In genomic region chr14:120368456-120368855, GRCm38 (mm10) we compare ENCODE assay signal across 12 mouse cellular contexts.
A peak's percentile ranks its signal among the peaks of the same experiment; 100 is the strongest.
DNase-seq lines count a peak whose midpoint lies in the region; ATAC-seq and TF ChIP-seq lines count a peak whose summit lies in the region.
"Had no signal": no experiment of that assay in that cellular context is flagged by ENCODE, and none has a peak within 500 bp of the region (broad histone marks: within the 10 kb centered on the region; RNA-seq: fewer than 3 reads in every experiment).

No protein-coding gene starts in this region.

- H3K27ac ChIP-seq in kidney, adult 2 months (ENCODE audit: insufficient read depth, low read depth, low read length) = peak overlapping the region; percentile 90
- no peak overlapping the region; the same call in 1 of the 2 replicates for H3K27ac ChIP-seq in kidney, embryonic 14.5 days (ENCODE audit: low read depth, low read length)
- H3K27ac ChIP-seq in testis, adult 2 months (ENCODE audit: control insufficient read depth, insufficient read depth, low read depth, low read length) = peak overlapping the region; percentile 54; the same call in 1 of the 2 replicates
- peak overlapping the region; percentile 33; the same call in 1 of the 2 replicates for H3K27ac ChIP-seq in embryonic facial prominence, embryonic 14.5 days (replicated peaks; ENCODE audit: low read depth, low read length)

- no peak for TF ChIP-seq POLR2A in kidney, adult 2 months (IDR thresholded peaks at IDR 0.05; ENCODE audit: low read depth, low read length)
- TF ChIP-seq POLR2A in testis, adult 2 months (IDR thresholded peaks at IDR 0.05; ENCODE audit: control insufficient read depth, low read depth, low read length) = no peak

- DNase-seq in kidney, adult 2 months = peak; percentile 60
- no peak for DNase-seq in testis, postnatal 14 days (ENCODE audit: low spot score)
- DNase-seq in embryonic facial prominence, embryonic 14.5 days (ENCODE audit: low spot score) = no peak
- DNase-seq in adrenal gland, postnatal 4 days (ENCODE audit: low spot score in 2 of 2) = no peak
- DNase-seq in frontal cortex, postnatal 14 days (ENCODE audit: low spot score in 2 of 2) = no peak
- DNase-seq: cerebellum, postnatal 14 days; lung, adult 2 months; right cerebral cortex, adult 18-20 months had no signal

- H3K27me3 ChIP-seq in kidney, adult 2 months (replicated peaks; ENCODE audit: control insufficient read depth, insufficient read depth, low read length) = no peaks in the 10 kb centered on the region
- H3K27me3 ChIP-seq in kidney, embryonic 14.5 days (ENCODE audit: control insufficient read depth, insufficient read depth, low read length) = no peaks in the 10 kb centered on the region
- H3K27me3 ChIP-seq in testis, adult 2 months (ENCODE audit: control insufficient read depth, insufficient read depth, low read length) = no peaks in the 10 kb centered on the region
- H3K27me3 ChIP-seq in embryonic facial prominence, embryonic 14.5 days (replicated peaks; ENCODE audit: control insufficient read depth, insufficient read depth, low read length) = no peaks in the 10 kb centered on the region
- H3K27me3 ChIP-seq: neural tube, embryonic 13.5 days had no signal

- no peak overlapping the region for H3K4me2 ChIP-seq in kidney, embryonic 14.5 days (replicated peaks; ENCODE audit: low read depth, low read length)
- no peak overlapping the region for H3K4me2 ChIP-seq in embryonic facial prominence, embryonic 14.5 days (ENCODE audit: low read depth, low read length)
- H3K4me2 ChIP-seq: midbrain, embryonic 11.5 days; neural tube, embryonic 13.5 days had no signal

- H3K4me3 ChIP-seq in kidney, adult 2 months (ENCODE audit: insufficient read depth, low read depth, low read length) = no peak overlapping the region
- H3K4me3 ChIP-seq in kidney, embryonic 14.5 days (ENCODE audit: low read length) = no peak overlapping the region
- no peak overlapping the region for H3K4me3 ChIP-seq in testis, adult 2 months (ENCODE audit: control insufficient read depth, low read depth, low read length)
- H3K4me3 ChIP-seq in embryonic facial prominence, embryonic 14.5 days (ENCODE audit: low read depth, low read length) = no peak overlapping the region
- H3K4me3 ChIP-seq: neural tube, embryonic 13.5 days had no signal

- H3K36me3 ChIP-seq in kidney, adult 2 months (ENCODE audit: control insufficient read depth, insufficient read depth, low read length) = no peaks in the 10 kb centered on the region
- H3K36me3 ChIP-seq in kidney, embryonic 14.5 days (ENCODE audit: control insufficient read depth, insufficient read depth, low read length) = no peaks in the 10 kb centered on the region
- H3K36me3 ChIP-seq in testis, adult 2 months (ENCODE audit: control insufficient read depth, insufficient read depth, low read length) = no peaks in the 10 kb centered on the region
- H3K36me3 ChIP-seq in embryonic facial prominence, embryonic 14.5 days (ENCODE audit: control insufficient read depth, insufficient read depth, low read length) = peaks cover 11% of the 10 kb centered on the region; the same call in 1 of the 2 replicates
- H3K36me3 ChIP-seq: neural tube, embryonic 13.5 days had no signal

- no peak for TF ChIP-seq CTCF in kidney, adult 2 months (conservative IDR thresholded peaks at IDR 0.05; ENCODE audit: insufficient read depth, insufficient read length, low read depth, low read length)
- no peak for TF ChIP-seq CTCF in testis, adult 2 months (IDR thresholded peaks at IDR 0.05; ENCODE audit: control insufficient read depth, insufficient read depth, insufficient replicate concordance, low read depth, low read length)

- WGBS in kidney, adult 2 months = 43% methylated on average over 5 of the region's 5 CpGs
- WGBS in kidney, embryonic 14.5 days = 47% methylated on average over 5 of the region's 5 CpGs
- 51% methylated on average over 5 of the region's 5 CpGs for WGBS in embryonic facial prominence, embryonic 14.5 days

- no peaks in the 10 kb centered on the region for H3K9me3 ChIP-seq in kidney, embryonic 14.5 days (ENCODE audit: control insufficient read depth, low read length)
- H3K9me3 ChIP-seq in embryonic facial prominence, embryonic 14.5 days (ENCODE audit: control insufficient read depth, low read length) = no peaks in the 10 kb centered on the region
- H3K9me3 ChIP-seq: neural tube, embryonic 13.5 days had no signal

- no peak overlapping the region for H3K9ac ChIP-seq in kidney, embryonic 14.5 days (ENCODE audit: low read depth, low read length)
- peak overlapping the region; percentile 27; the same call in 1 of the 2 replicates for H3K9ac ChIP-seq in embryonic facial prominence, embryonic 14.5 days (ENCODE audit: low read depth, low read length)
- H3K9ac ChIP-seq: neural tube, embryonic 13.5 days had no signal

- peaks cover 49% of the 10 kb centered on the region for H3K4me1 ChIP-seq in kidney, adult 2 months (ENCODE audit: control insufficient read depth, insufficient read depth, low read length)
- peaks cover 30% of the 10 kb centered on the region for H3K4me1 ChIP-seq in kidney, embryonic 14.5 days (ENCODE audit: control insufficient read depth, insufficient read depth, low read length)
- H3K4me1 ChIP-seq in testis, adult 2 months (ENCODE audit: control insufficient read depth, insufficient read depth, low read length) = peaks cover 10% of the 10 kb centered on the region
- H3K4me1 ChIP-seq in embryonic facial prominence, embryonic 14.5 days (ENCODE audit: control insufficient read depth, insufficient read depth, low read length) = peaks cover 51% of the 10 kb centered on the region

- ATAC-seq in kidney, embryonic 14.5 days (ENCODE audit: low FRiP score, low TSS enrichment) = no peak
- no peak for ATAC-seq in embryonic facial prominence, embryonic 14.5 days (ENCODE audit: low read depth)
